Mouse (Mus musculus) embryonic facial prominence, embryonic 14.5 days (tissue): ENCODE measurements around the gene Ubiad1. TPM values are rescaled to one million over a fixed set of nuclear protein-coding genes. Genes with fewer than 3 reads are reported as not detected.

Source experiments
- ATAC-seq: fragments of 200-750 bp; cut with Nextera tagmentation; 2 replicates; pipeline ENCODE4 v1.8.0; 2017; ENCODE audit warnings: low read depth, moderate number of reproducible peaks, moderate TSS enrichment
- DNase-seq: peaks from one replicate; pipeline ENCODE4 v3.0.0-alpha.2; 2015; ENCODE audit warnings: low spot score
- H3K27ac ChIP-seq: fragments of 300-500 bp; sonication (generic); replicated peaks from 2 replicates; pipeline ENCODE4 v1.5.1; 2014; ENCODE audit warnings: low read depth, mild to moderate bottlenecking, low read length, moderate library complexity
- H3K27me3 ChIP-seq: fragments of 300-500 bp; sonication (generic); replicated peaks from 2 replicates; pipeline ENCODE4 v1.6.1; 2014; ENCODE audit warnings: low read length; ENCODE audit not compliant: control insufficient read depth, insufficient read depth
- H3K36me3 ChIP-seq: fragments of 300-500 bp; sonication (generic); 2 replicates; pipeline ENCODE4 v1.6.1; 2014; ENCODE audit warnings: low read length, mixed read lengths; ENCODE audit not compliant: control insufficient read depth, insufficient read depth
- H3K4me1 ChIP-seq: fragments of 300-500 bp; sonication (generic); 2 replicates; pipeline ENCODE4 v1.6.1; 2014; ENCODE audit warnings: antibody characterized with exemption, low read length; ENCODE audit not compliant: control insufficient read depth, insufficient read depth
- H3K4me2 ChIP-seq: fragments of 300-500 bp; sonication (generic); 2 replicates; pipeline ENCODE4 v1.6.1; 2014; ENCODE audit warnings: low read depth, mild to moderate bottlenecking, low read length, moderate library complexity, mixed read lengths
- H3K4me3 ChIP-seq: fragments of 300-500 bp; sonication (generic); 2 replicates; pipeline ENCODE4 v1.5.1; 2014; ENCODE audit warnings: low read depth, mild to moderate bottlenecking, low read length
- H3K9ac ChIP-seq: fragments of 300-500 bp; sonication (generic); 2 replicates; pipeline ENCODE4 v1.6.1; 2014; ENCODE audit warnings: low read depth, mild to moderate bottlenecking, low read length, moderate library complexity, mixed read lengths
- H3K9me3 ChIP-seq: fragments of 300-500 bp; sonication (generic); 2 replicates; pipeline ENCODE4 v1.6.1; 2016; ENCODE audit warnings: low read length; ENCODE audit not compliant: control insufficient read depth
- WGBS: fragments of 180-500 bp; shearing (Covaris S2); extraction: QIAGEN DNeasy Blood & Tissue Kit; methylation state at CpG from one replicate; pipeline ENCODE4 v1.1.7; 2014; 5-methylcytosine and 5-hydroxymethylcytosine counted together
- polyA plus RNA-seq: library from polyadenylated mRNA; unstranded; fragments of >200 nt; fragmentation: Nextera tagmentation; extraction: Ambion mirVana; gene quantifications from 2 replicates; pipeline ENCODE4 v1.2.1, GENCODE M21; 2014

Ubiad1 gene
- polyA plus RNA-seq, 1 experiment from 2014 or later, result 13.3 TPM

DNA sequence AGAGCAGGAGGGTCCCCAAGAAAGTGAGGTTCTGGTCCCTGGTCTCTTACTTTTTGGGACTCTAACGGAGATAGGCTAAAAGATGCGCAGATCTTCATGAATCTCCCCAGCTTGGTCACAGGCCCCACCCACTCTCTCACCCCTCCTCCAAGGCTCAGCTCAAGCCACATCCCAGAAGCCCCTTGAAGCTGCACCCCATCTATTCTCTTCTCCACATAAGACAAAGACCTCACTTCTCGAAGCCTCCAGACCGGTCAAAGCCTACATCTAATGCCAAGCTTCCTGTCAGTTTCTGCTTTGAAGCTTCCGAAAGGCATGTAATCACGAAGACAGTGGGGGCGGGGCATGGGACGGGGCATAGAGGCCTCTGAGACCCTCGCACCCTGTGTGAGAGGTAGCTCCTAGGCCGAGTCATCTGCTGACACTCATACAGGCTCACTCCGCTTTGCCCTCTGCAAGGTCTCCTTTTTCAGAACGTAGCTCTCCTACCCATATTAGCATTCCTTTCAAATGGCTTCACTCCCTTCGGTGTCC lies 39.2 kb downstream of the Ubiad1 start:
- Histone ChIP-seq H3K4me3 (0 out of 2 replicates have a peak overlapping the region, but pooled peaks have one; percentile 11), H3K4me1 (no peaks in the 10 kb centered on the region; the same call in 1 of the 2 replicates), H3K36me3 (no peaks in the 10 kb centered on the region), H3K9me3 (no peaks in the 10 kb centered on the region), H3K27ac (no peak overlapping the region), H3K27me3 (peaks cover 49% of the 10 kb centered on the region), H3K9ac (no peak overlapping the region), H3K4me2 (no peak overlapping the region)
- DNase-seq (no peak), ATAC-seq (no peak)
- WGBS, result 9% methylated on average over 13 of the region's 13 CpGs

DNA sequence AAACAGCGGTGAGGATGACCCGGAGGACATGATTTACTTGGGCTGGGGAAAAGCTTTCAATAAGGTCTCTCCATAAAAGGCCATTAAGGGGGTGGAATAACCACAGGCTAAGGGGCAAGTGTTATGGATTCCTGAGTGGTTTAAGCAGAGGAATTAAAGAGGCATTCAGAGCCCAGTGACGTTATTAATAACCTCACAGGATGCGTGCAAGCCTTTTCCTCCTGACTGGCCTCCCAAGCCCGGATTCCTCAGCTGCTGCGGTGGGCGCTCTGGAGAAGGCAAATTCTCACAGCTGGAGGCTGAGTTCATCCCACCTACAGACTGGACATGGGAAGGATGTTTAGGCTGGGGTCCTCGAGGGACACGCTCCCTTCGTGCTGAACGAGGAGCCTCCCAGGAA lies 39.8 kb downstream of the Ubiad1 start:
- no peak for ATAC-seq
- Histone ChIP-seq H3K9me3 (no peaks in the 10 kb centered on the region), H3K4me1 (no peaks in the 10 kb centered on the region; the same call in 1 of the 2 replicates), H3K9ac (no peak overlapping the region), H3K27me3 (peaks cover 49% of the 10 kb centered on the region), H3K4me3 (no peak overlapping the region), H3K27ac (no peak overlapping the region), H3K36me3 (no peaks in the 10 kb centered on the region), H3K4me2 (peak overlapping the region; percentile 20; the same call in 1 of the 2 replicates)
- WGBS, result 6% methylated on average over 7 of the region's 11 CpGs
- DNase-seq, result peak; percentile 20

DNA sequence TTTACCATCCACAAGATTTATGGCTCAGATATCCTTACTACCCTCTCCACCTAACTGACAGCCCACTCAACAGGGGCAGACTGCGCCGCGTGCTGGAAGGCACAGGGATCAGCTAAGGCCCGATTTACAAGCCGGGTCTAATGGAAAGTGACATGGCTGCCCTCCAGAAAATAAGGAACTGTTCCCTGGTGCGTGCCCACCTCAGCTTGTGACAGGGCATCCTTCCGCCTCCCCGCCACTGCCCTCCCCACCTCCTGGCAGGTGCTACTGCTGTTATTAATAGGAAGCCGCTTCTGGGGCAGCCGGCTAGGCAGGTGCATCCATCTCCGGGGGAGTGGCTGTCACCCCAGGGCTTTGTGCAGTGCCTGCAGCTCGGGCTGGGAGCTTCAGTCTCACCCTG lies 41.2 kb downstream of the Ubiad1 start:
- H3K9me3 ChIP-seq, result no peaks in the 10 kb centered on the region
- no peak overlapping the region for H3K9ac ChIP-seq
- DNase-seq (no peak), ATAC-seq (no peak)
- no peak overlapping the region for H3K4me3 ChIP-seq
- no peaks in the 10 kb centered on the region for H3K36me3 ChIP-seq
- no peaks in the 10 kb centered on the region; the same call in 1 of the 2 replicates for H3K4me1 ChIP-seq
- peaks cover 49% of the 10 kb centered on the region for H3K27me3 ChIP-seq
- H3K27ac ChIP-seq, result no peak overlapping the region
- H3K4me2 ChIP-seq, result no peak overlapping the region
- 21% methylated on average over 12 of the region's 12 CpGs for WGBS

DNA sequence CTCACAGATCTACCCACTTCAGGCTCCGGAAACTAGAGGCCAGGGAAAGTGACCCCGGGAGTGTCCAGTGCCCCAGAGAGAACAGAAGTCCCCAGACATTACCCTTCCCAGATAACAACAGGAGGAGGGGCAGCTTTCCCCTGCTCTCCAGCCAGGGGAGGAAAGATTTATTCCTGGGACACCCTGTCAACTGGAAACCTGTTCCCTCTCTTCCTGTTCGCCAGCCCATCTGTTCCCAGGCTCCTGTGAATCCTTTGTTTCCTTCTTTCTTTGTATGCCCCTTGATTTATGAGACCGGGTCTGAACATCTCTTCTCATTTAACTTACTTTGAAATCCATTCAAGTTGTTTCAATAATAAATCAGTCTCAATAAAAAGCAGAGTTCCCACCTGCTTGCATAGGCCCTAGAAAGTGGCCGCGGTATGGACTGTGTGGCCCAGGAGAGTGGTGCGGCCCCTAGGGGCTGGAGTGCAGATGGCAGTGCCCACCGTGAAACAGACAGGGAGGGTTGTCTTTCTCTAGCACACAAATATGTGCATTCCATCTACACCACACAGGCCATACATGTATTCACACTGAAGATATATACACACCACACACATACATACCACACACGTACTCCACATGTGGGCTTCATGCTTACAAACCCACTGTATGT lies 45.0 kb downstream of the Ubiad1 start:
- ATAC-seq, result no peak
- DNase-seq, result no peak
- no peak overlapping the region for H3K27ac ChIP-seq
- H3K27me3 ChIP-seq, result peaks cover 24% of the 10 kb centered on the region
- no peak overlapping the region for H3K4me2 ChIP-seq
- WGBS, result 67% methylated on average over 9 of the region's 9 CpGs
- H3K4me3 ChIP-seq, result no peak overlapping the region
- no peak overlapping the region for H3K9ac ChIP-seq
- no peaks in the 10 kb centered on the region for H3K9me3 ChIP-seq
- no peaks in the 10 kb centered on the region for H3K4me1 ChIP-seq
- H3K36me3 ChIP-seq, result no peaks in the 10 kb centered on the region

DNA sequence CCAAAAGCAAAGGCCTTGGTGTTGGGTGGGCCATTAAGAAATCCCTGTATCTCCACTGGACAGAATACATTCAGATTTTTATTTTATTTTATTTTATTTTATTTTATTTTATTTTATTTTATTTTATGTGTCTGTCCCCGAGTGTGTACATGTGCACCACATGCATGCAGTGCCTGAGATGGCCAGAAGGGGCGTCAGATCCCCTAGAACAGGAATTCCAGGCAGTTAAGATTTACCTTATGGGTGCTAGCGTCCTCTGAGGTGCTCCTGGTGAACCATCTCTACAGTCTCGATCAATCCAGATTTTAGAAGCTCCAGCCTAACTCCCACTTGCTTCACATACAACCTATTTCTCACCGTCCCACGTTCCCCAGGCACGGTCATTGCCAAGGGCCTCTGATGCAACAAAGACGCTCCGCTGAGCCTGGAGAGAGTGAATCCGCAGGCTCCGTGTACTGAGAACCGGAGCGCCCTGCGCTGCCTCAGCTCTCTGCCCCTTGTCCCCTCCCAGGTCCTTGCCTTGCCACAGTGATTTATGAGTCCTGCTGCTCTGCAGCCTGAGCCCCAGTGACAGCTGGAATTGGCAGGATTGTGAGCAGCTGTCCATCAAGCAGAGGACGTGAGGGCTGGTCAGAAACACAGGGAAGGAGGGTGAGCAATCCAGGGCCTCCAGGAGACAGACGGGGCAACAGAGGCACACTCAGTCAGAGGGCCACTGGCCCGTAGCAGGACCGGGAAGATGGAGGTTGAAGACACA lies 46.9 kb downstream of the Ubiad1 start:
- DNase-seq (no peak), ATAC-seq (0 out of 2 replicates have a peak, but pooled peaks have one; percentile 13)
- no peak overlapping the region for H3K4me3 ChIP-seq
- H3K27me3 ChIP-seq, result peaks cover 6% of the 10 kb centered on the region
- 78% methylated on average over 18 of the region's 18 CpGs for WGBS
- H3K36me3 ChIP-seq, result no peaks in the 10 kb centered on the region
- H3K4me1 ChIP-seq, result no peaks in the 10 kb centered on the region
- no peak overlapping the region for H3K4me2 ChIP-seq
- H3K9me3 ChIP-seq, result no peaks in the 10 kb centered on the region
- no peak overlapping the region for H3K9ac ChIP-seq
- H3K27ac ChIP-seq, result no peak overlapping the region

DNA sequence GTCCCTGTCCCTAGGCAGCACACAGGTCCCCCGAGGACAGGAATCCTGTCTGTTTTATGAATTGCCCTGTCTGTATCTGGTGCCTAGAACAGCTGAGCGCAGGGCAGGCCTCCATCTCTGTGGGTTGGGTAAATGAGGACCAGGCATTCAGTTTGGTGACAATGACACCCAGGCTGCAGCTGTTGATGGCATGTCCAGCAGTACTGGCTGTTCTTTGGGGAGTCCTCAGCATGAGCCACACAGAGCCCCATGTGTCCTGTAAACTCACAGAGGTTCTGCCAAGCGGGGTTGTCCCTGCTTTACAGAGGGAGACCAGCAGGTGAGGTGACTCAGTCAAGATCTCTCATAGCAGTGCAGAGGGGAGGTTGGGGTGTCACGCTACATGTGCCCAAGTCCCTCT lies 47.5 kb downstream of the Ubiad1 start:
- WGBS, result 77% methylated on average over 4 of the region's 4 CpGs
- no peak overlapping the region for H3K27ac ChIP-seq
- no peaks in the 10 kb centered on the region for H3K36me3 ChIP-seq
- no peak overlapping the region for H3K9ac ChIP-seq
- no peaks in the 10 kb centered on the region for H3K4me1 ChIP-seq
- H3K9me3 ChIP-seq, result no peaks in the 10 kb centered on the region
- no peak overlapping the region for H3K4me2 ChIP-seq
- H3K4me3 ChIP-seq, result no peak overlapping the region
- H3K27me3 ChIP-seq, result 0 out of 2 replicates have a peak, but pooled peaks cover 4% of the 10 kb centered on the region
- no peak for DNase-seq
- no peak for ATAC-seq

DNA sequence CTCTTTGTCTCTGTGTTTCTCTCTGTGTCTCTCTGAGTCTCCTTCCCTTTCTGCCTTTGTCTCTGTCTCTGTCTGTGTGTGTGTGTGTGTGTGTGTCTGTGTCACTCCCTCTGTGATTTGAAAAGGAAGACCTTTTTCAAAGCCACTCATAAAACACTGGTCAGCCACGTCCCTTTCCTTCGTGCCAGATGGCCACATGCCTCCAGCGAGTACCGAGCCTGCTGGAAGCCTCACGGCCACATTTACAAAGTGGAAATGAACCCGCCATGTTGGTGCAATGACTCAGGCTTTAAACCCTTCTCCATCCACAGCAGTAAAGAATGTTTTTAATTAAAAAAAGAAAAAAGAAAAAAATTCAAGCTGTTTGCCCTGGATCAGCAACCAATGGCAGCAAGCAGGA lies 48.7 kb downstream of the Ubiad1 start:
- Histone ChIP-seq H3K9ac (no peak overlapping the region), H3K4me2 (no peak overlapping the region), H3K27ac (no peak overlapping the region), H3K36me3 (no peaks in the 10 kb centered on the region), H3K27me3 (no peaks in the 10 kb centered on the region), H3K9me3 (no peaks in the 10 kb centered on the region), H3K4me3 (no peak overlapping the region), H3K4me1 (no peaks in the 10 kb centered on the region)
- 53% methylated on average over 6 of the region's 6 CpGs for WGBS
- ATAC-seq, result no peak
- DNase-seq, result no peak

DNA sequence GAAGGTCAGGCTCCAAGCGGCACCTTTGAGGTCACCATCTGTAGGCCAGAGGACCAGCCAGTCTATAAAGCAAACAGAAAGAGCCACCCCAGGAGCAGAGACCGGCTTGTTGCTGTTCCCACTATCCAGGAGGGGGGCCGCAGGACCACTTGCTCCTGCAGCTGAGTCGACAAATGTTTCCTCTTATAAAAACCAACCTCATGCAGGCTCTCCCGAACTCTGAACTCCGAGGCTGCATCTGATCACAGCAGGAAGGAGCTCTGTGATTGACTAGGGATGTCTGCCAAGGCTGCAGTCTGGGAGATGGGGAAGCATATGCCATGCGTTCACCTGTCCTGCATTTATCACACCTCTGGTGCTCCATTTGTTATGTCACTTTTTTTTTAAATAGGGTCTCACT lies 49.4 kb downstream of the Ubiad1 start:
- 48% methylated on average over 7 of the region's 7 CpGs for WGBS
- no peaks in the 10 kb centered on the region for H3K36me3 ChIP-seq
- H3K27me3 ChIP-seq, result no peaks in the 10 kb centered on the region
- no peak overlapping the region for H3K27ac ChIP-seq
- DNase-seq (no peak), ATAC-seq (no peak)
- no peak overlapping the region for H3K4me2 ChIP-seq
- no peaks in the 10 kb centered on the region for H3K4me1 ChIP-seq
- no peaks in the 10 kb centered on the region for H3K9me3 ChIP-seq
- H3K9ac ChIP-seq, result no peak overlapping the region
- H3K4me3 ChIP-seq, result no peak overlapping the region
